Mouse (Mus musculus) spleen, adult 2 months (tissue): Measurements from ENCODE around the gene Lpin2.

ENCODE experiments used
- CTCF ChIP-seq: fragments of 200-500 bp; IDR thresholded peaks from 2 replicates; pipeline ENCODE4 v1.5.1; 2011; ENCODE audit warnings: mild to moderate bottlenecking, inconsistent platforms; ENCODE audit not compliant: insufficient read depth, insufficient read length, insufficient replicate concordance; ENCODE audit errors: extremely low read depth
- POLR2A ChIP-seq: fragments of 200-500 bp; IDR thresholded peaks from 2 replicates; pipeline ENCODE4 v1.6.1; 2011; ENCODE audit warnings: low read depth, low read length, inconsistent platforms

GRCm38 (mm10) chr17:71235229-71235958, 53.0 kb downstream of the Lpin2 start:
- no peak for TF ChIP-seq CTCF
- no peak for TF ChIP-seq POLR2A
